Mouse (Mus musculus) A20 (cell line): ENCODE results near the gene 1810010D01Rik.

Source experiments
- DNase-seq: peaks from one replicate; pipeline ENCODE4 v3.0.0-alpha.2; 2011; ENCODE audit warnings: low read depth, low spot score

1810010D01Rik gene

DNA sequence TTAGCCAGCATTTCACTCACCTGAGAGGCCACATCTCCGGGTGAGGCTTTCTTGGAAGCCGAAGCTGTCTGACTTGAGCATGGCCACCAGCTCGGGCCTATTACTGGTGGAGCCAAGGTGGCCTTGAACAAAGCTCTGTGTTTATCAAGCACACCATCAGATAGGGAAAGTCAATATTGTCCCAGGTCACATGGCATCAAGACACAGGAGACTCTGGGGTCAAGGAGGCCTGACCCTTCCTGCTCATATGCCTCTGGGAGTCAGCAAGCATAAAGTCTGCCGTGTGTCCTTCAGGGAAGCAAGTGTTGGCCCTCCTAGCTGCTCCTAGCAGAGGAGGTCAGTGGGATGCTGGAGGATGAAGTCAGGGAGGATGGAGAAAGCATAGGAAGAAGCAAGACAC is at the start of gene 1810010D01Rik:
Gene 1810010D01Rik, minus strand, starts transcription at position 114 of the 400 bp plus-strand sequence.
- DNase-seq = no peak

DNA sequence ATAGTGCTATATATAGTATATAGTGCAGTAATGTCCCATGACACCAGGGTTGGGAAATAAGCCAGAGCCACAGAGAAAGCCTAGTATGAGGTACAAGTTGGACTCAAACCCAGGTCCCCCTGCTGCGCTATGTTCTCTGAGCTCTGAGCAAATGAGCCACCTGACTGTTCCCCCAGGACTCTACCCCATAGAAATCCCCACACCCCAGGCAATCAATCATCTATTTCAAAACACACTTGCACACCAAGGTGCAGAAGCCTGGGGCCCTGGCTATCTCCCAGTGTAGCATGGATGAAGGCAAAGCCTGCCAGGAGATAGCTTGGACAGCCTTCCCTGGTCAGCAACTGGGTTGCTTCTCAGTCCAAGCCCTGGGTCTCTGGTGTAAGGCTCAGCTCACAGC is 48.2 kb upstream of the 1810010D01Rik start:
- DNase-seq = no peak

DNA sequence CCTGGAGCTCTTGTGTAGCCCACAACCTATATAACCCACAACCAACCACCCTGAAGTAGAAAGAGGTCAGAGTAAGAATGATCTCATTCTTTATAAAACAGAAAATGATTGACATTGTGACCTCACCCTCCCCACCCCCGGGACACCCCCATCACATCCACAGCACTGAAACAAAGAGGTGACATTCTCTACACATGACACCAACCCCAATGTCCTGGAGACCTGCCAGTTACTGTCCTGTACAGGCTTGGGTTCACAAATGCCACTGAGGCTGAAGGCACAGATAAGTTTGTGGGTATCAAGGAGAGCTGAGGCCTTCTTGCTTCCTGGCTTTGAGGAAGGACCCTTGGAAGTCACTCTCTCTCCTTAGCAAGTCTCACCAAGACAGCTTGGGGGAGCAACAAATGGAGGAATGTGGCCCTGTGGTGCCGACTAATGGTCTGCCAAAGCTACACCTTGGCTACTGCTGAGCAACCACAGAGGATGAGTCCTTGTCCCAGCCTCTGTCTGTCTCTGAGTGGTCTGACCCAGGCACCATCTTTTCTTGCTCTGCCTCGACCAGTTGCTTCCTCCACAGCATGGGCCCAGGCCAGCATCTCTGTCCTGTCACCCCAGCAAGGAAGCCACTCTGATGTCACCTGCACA is 46.2 kb upstream of the 1810010D01Rik start:
- no peak for DNase-seq

GRCm38 (mm10) chr7:145252715-145253476 is 45.0 kb upstream of the 1810010D01Rik start:
- peak; percentile 74 for DNase-seq

GRCm38 (mm10) chr7:145250225-145250624 is 42.3 kb upstream of the 1810010D01Rik start:
- DNase-seq = no peak

- DNase-seq = no peak
Observed at GRCm38 (mm10) chr7:145248911-145249310, 41.0 kb upstream of the 1810010D01Rik start.

DNA sequence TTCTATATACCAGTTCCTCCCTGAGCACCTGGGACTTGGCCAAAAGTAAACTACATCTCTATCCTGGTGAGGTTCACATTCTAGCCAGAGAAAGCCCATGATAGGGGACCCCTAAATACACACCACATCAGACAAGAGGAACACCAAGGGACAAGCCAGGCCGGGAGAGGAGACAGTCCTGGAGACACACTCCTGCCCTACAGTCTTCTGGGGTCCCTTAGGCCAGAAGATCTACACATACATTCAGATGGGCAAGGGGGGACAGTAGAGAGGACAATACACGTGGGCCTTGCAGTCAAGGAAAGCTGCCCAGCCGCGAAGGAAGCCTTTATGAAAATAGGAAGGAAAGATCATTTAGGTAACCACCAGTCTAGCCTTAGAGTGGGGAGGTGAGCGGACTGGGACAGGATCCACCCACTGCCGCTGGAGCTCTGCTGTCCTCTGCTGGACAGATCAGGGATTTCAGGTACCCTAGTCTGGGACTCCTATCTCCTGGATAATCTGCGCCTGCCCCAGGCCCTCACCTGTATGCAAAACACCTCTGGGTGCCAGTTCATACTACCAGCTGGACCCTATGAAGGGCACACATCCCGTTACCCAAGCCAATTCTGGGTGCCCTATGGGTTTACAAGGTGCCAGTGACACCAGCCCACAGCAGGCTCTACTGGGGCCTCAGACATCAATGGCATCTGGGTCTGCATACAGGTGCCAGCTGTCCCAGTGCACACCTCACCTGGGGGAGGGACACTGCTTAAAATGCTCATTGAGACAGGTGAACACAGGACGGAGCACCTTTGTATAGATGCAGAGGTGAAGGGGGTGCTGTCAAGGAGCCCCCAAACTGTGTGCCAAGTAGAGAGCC is 35.2 kb upstream of the 1810010D01Rik start:
- peak; percentile 61 for DNase-seq

- DNase-seq = no peak
Observed at GRCm38 (mm10) chr7:145242028-145242427, 34.1 kb upstream of the 1810010D01Rik start.

- no peak for DNase-seq
Observed at GRCm38 (mm10) chr7:145240929-145241328, 33.0 kb upstream of the 1810010D01Rik start.

- no peak for DNase-seq
Observed at GRCm38 (mm10) chr7:145239736-145240505, 32.0 kb upstream of the 1810010D01Rik start.

DNA sequence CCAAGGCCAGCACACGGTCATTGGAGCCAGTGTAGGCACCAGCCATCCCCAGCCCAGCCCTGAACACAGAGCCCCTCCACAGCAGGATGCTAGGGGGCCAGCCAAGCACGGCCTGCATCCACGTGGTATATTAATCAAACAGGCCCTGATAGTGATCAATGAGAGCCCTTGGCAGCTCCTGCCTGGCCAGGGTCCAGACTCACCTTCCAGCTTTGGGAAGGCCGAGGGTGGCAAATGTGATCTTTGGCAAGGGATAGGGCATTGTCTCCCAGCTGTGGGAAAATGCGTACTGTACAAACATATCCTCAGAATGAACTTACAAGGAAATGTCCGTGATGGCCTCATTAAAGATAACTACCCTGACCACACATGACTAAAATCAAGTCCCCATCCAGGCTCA is 31.2 kb upstream of the 1810010D01Rik start:
- DNase-seq = no peak

DNA sequence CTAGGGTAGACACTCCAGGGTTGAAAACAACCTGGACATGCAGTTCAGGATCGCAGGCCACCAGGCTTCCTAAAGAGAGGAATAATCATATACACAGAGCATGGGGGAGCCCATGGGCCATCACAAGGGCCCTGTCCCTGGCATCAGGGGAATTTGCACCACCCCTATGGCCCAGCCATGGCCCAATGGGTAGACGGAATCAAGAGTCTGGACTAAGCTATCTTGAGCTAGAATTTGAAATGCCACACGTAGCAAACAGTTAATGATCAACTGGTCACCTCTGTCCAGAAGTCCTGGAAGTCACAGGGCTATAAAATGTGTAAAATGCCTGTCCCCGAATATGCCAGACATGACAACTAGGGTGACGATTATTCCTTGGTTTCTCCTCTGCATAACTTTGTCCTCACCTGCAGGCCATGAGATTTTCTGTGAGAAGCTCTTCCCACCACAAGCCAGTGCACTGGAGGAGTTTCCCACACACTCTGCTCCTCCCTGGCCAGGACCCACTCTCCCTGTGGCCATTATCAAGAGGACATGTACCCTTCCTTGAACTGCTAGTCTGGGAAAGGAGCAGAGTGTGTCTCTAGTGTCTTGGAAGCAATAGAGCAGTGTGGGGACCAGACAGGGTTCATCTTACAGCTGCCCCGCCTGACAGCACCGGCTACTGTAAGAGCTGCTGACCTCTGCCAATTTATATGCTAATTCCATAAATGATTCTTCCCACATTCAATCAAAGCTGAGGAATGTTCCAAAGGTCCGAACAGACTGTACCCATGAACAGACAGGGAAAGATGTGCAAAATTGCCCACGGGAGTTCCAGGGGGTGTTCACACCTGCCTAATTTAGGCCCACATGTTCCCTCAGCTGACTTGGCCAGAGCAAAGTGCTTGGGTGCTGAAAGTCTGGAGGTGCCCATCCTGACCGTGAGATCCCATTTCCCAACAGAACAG is 27.2 kb upstream of the 1810010D01Rik start:
- DNase-seq = no peak

GRCm38 (mm10) chr7:145231659-145232058 is 23.7 kb upstream of the 1810010D01Rik start:
- DNase-seq = no peak

DNA sequence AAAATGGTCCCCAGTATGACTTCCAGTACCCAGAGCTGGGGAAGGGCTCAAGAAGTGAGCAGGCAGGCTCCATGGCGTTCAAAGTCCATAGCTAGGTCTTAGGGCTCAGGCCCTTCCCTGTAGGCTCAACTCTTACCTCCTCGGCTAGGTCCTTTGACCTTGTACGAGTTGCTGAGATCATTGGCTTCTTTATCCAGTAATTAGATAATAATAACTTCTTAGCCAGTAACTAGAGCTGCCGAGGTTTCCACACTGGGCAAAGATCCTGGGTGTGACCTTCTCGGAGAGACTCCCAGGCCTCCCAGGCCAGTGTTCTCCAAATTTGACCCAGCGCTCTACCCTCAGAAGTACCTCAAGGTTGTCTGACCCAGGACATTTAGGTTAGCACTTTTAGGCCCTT is 18.7 kb upstream of the 1810010D01Rik start:
- no peak for DNase-seq

- no peak for DNase-seq
Observed at GRCm38 (mm10) chr7:145225626-145226025, 17.7 kb upstream of the 1810010D01Rik start.

- peak; percentile 19 for DNase-seq
Observed at GRCm38 (mm10) chr7:145221841-145222689, 14.1 kb upstream of the 1810010D01Rik start.

GRCm38 (mm10) chr7:145221346-145221745 is 13.4 kb upstream of the 1810010D01Rik start:
- DNase-seq = no peak

DNA sequence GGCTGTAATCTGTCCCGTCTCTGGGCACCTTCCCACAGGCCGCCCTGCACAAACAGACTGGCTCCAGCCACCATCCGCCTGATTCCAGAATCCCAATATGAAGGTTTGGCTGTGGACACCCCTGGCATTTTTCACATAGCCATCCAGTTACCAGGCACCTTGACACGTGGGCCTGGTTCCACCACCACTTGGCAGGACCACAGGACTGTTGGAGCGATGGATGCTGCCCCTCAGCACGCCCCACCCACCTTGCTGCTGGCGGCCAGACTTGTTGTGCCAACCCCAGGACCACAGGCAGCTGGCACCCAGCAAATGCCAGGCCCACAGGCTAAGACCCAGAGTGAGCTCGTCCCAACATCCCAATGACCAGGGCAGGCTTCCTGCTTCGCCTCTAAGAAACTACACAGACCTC is 11.5 kb upstream of the 1810010D01Rik start:
- DNase-seq = no peak

DNA sequence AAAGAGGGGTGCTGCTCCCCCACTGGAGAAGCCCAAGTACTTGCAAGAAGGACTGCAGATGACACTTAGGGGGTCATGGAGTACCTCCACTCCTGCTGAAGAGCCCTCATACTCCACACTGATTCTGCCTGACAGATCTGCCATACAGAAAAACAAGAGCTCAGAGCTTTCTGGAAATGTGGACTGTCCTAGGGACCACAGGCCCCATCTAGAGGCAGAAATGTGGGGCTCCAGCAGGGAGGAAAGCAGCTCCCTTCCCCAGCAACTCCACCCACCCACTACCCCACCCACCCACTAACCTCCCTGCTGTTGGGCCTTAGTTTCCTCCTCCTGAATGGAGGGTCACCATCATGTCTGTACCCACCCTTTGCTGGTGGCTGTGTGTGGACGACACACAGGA is 8.7 kb upstream of the 1810010D01Rik start:
- DNase-seq = no peak
